Mouse (Mus musculus): ENCODE data around the gene Siae.

Siae gene

DNA sequence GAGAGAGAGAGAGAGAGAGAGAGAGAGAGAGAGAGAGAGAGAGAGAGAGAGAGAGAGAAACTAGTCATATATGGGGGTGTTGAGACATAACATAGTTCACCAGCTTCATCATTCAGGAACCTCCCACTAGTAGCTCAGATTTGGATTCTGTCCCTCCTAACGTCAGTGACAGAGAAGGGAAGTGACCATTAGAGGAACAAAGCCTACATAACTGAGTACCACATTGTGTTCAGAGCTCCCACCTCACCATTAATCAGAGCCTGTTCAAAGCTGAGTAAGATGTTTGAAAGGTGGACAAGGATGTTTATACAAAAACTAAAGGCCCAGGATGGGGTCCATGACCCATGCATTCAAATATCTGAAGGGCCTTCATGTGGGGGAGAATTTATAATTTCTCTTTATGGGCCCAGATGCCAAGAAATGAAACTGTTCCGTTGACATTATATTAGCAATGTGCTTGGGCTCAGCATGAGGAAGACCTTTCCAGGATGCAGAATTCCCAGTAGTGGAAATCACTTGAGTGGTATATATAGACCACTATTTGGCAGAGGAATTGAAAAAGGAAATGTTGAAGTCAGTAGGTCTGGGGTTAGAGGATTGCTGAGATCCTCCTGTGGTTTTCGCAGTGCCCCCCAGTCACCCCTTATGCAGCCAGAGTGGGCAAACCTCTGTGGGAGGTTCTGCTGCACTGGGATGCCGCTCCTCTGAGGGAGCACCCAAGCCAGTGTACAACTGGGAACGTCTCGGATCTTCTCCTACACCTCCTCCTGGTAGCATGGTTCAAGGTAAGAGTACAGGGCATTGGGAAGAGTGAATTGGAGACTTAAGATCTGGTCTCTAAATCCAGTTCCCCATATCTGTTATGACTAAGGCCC is 14.6 kb upstream of the Siae start:
- DNase-seq: no peak

DNA sequence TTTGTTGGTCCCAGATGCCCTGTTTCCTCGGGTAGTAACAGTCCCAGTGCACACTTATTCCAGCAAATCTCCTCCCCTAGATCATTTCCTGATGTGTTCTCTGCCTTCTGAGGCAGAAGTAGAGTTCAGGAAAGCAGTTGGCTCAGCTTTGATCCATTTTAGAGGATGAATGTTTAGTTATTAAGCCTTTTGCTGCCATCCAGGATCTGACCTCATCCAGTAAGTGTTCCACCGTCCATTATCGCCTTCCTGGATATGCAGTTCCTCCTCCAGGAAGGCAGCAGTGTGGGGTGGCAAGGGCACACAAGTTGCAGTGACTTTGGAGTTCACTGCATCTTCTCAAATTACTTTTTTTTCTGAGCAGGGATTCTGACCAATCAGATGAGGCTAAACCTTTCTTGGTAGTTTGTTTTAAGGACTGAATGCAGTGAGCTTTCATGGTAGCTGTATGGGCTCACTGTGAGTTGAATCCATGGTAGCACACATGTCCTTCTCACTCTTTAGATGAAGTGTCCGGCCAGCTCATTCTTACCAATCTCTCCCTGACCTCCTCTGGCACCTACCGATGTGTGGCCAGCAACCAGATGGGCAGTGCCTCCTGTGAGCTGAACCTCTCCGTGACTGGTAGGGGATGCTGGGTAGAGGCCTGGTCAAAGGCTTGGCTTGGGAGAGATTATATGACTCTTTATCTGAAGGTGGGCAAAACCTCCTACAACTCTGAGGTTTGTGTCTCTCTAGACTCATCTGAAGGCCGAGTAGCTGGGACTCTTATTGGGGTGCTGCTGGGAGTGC is 13.5 kb upstream of the Siae start:
- no peak for DNase-seq

DNA sequence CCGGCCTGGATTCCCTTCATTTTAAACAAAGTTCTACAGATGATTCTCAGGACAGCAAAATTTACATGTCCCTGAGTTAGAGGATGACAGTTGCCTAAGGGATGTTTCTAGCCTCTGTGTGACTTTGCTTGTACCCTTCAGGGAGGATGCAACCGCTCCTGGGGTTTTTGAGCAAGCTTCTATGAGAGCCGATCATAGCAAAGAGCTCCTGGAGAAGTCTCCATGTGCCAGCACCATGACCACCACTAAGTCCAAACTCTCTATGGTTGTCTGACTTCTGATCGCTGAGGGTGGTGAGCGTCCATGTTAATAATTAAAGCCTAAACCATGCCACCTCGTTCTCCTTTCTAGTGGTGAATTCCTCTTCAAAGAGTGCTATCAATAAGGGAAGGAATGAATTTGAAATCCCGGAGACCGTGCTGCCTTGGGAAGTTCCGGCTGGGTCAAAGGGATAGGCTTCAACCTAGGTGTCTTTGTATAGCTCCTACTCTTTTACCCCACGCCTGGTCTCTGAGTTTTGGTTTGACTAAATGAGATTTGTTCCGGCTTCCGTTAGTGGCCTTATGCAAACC is 11.5 kb upstream of the Siae start:
- peak in 1 of 2 experiments; percentile 8 for DNase-seq

DNA sequence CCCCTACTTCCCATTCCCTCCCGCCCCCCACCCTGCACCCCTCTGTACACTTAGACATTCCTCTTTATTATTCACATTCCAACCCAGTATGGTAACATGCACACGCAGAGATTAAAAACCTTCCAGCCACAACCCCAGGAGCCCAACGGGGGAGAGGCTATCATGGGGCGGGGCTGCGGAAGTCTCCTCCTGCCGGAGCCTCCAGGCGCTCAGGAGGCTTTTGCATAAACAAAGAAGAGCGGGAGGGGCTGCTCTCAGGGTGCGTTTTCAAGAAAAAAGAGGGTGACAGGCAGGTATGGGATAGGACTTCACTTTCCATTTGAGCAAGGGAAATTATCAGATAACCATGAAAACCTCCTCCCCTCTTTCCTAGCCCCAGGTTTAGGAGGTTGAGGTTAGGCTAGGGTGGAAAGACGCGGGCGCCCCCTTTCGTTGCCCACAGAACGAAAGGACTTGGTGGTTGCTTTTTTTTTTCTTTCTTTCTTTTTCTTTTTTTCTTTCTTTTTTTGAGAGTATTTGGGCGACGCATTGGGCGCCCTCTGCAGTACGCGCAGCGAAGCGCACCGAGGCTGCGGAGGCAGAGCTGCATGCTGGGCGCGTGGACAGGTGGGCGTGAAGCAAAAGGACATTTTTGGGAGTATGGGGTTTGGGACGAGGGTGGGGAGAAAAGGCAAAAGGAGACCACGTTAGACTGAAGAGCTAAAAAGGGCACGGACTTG is 10.9 kb upstream of the Siae start:
- DNase-seq: peak; percentile 79 to 80

DNA sequence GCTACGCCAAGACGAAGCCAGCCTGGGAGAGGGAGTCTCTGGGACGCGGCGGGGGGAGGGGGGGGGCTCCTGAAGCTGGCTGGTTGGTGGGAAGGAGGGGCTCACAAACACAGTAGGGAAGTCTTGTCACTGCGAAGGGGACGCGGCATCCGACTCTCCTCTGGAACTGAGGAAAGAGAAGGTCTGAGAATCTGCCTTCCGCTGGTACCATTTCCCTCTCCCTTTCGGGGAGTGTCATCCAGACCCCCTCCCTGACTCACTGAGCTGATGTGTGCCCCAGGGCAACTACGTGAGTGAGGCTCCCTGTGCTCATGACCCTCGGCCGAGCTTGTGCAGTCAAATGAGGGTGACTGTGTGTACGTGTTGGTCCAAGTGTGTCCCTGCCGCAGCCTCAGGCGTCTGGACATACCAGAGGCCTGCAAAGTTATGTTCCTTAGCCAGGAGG is 10.3 kb upstream of the Siae start:
- peak in 1 of 2 experiments; percentile 18 for DNase-seq

DNA sequence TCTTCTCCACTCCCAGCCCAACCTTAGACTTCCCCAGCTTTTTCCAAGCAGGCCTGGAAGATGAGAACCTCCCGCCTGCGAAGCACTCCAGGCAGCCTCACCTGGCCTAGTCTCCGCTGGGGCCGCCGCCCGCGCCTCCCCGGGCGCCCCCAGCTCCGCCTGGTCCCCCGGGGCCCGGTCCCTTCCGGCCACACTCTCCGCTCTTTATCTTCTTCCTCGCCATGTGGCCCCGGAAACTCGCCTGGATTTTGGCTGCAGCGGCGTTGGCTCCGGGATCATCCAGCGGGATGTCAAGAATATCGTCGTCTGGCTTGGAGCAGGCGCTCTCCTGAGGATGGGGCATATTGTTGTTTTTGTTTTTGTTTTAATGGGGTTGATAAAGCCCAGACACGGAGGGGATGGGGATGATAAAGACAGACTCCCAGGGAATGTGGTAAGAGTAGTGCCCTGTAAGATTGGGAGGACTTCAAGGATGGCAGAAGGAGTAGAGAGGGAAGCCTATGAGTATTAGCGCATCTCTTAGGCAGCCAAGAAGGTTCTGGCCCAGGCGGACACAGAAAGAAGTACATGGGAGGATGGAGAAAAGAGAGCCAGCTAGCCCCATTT is 9.5 kb upstream of the Siae start:
- DNase-seq: no peak

DNA sequence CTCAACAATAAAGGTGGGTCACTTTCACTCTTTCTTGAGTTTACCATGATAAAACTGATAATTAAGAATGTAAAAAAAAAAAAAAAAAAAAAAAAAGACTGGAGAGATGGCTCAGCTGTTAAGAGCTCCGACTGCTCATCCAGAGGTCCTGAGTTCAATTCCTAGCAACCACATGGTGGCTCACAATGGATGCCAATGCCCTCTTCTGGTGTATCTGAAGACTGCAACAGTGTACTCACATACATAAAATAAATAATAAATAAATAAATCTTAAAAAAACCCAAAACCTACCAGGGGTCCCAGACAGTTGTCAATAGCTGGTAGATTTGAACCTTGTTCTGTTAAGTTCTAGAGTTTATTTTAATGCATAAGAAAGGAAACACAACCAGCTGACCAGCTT is 8.6 kb upstream of the Siae start:
- peak in 1 of 2 experiments; percentile 15 for DNase-seq

DNA sequence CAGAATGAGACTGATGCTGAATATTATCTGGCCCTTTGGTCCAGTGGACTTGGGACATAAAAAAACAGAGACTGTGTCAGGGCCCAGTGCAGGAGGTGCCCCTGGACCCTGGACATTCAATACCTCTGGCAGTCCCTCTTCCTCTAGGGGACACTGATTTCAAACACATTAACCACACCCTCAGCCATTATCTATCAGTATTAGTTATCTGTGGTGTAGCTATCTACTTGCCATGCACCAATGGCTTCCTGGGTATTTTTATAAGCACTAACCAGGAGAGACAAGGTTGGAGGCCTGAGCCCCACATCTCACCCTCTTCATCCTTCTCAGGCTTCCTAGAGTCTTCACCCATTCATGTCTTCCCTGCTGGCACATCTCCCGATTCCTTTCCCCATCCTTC is 5.1 kb upstream of the Siae start:
- DNase-seq: no peak

DNA sequence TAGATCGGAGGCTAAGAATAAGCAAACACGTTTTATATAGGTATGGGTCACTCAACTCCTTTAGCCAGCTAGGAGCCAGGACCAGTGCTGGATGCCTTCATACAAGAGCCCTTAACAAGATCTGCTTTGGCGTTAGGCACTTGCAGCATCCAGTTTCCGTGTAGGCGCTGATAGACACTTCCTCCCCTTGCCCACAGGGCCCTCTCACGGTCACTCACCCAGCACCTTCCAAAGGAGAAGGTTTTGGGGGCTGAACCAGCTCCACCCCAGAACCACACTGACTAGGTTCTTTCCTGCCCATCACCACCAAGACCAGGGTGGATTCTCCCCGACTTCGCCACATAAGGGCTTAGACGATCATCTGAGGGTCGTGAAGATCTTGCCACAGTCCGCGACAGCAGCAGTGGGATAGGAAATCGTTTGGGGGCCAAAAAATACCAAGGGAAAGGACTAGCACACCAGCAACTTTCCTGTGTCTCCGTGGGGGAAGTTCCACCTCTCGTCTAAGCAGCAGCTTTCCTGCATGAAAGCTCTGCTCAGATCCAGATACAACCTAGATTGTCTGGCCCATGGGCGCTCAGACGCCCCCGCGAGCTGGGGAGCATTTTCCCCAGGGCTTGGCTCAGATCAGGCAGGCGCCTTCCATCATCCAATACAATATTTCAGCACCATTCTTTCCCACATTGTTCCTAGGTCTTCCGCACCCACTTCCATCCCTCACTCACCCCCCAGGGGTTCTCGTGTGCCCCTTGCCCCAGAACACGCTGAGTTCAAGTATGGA is 3.6 kb upstream of the Siae start:
- DNase-seq: no peak

DNA sequence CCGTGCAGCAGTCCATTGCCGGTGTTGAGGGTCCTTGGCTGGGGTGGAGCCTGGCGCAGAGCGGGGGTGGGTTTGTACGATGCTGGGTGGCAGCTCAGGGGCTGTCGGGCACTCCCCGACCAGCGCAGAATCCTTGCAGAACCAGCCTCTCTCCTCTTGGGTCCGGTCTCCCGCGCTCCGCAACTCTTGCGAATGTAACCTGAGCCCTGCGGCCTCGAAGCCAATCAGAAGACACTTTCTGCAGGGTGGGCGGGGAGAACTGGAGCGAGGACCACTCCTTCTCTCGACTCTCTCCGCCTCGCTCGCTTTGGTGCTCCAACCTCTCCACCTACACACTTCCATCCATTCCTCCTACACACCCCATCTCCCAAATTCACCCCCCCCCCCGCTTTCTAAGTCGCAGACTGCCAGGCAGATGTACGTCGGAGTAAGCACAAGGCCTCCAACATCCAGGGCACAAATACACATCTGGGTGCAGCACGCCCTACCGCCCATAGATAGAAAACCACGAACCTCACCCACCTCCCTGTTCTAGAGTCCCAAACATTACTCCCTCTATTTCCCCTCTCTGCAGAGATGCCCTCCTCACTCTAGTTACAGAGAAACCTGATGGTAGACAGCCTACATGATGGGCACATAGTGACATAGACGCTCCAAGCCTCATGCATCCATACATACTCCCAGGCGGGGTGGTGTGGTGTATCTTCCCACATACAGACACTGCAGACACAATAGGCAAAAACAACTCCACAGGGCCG is 2.8 kb upstream of the Siae start, which contains the start of gene Nrgn:
TSS of gene Nrgn (minus strand) at position 369 of the 758 bp plus-strand sequence.
- DNase-seq: peak; percentile 72 to 83

DNA sequence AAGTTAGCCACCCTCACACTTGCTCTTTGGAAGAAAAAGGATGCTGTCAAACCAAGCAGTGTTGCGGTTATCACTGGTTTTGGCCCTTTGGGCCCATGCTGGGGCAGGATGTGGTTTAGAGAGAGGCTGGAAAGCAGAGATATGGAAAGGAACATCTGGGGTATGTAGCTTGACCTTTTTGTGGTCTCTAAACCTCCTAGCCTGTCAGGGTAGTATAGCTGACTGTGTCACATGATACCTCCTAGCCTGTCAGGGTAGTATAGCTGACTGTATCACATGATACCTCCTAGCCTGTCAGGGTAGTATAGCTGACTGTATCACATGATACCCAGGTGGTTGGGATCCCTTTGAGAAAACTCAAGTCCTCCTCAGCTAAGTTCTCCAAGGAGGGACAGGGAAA is 1.2 kb upstream of the Siae start:
- DNase-seq: no peak

DNA sequence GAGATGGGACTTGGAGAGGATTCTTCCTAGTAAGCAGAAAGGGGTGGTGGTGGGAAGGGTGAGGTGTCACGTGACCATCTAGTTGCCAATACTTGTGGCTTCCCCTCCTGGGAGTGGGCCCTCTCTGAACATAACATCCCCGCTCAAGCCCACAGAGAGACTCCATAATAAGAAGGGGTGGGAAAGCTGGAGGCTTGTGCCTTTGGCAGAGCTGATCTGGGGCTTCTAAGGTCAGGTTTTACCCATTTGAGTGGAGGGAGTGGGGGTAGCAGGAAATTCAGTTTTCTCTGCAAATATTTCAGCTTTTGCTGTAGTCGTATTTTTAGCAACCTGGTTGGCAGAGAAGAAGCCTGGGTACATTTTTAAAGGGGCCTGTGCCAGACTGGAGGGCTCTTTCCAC is 868 bp downstream of the Siae start:
- DNase-seq: no peak

DNA sequence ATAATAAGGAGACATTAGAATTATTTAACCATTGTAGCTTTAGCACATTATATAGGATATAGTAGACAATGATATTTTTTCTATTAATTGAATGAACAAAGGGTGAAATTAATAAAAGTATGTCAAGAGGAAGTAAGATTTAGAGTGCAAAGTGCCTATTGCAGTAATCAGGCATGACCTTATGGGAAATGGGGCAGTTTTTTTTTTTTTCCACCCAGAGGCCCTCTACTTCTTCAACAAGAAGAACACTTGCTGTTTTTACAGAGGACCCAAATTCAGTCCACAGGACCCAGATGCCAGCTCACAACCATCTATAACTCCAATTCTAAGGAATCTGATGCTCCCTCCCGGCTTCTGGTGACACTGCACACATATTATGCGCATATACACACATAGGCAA is 5.1 kb downstream of the Siae start:
- DNase-seq: no peak

DNA sequence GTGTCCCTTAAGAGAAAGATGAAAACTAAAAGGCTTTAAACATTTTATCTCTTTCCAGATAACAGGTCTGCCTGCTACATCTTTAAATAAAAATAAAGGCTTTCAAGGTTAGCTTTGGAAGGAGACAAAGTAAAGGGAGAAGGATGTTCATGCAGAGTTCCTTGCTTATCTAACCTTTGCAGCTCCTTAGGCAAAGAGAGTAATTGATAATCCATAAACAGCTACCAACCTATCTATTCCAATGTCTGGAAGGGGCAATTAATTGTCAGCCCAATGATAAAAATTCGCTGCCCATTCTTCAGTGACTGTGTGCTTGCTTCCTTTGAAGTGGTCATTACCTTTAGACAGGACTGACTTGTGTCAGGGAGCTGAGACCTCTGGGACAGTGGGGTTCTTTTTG is 8.3 kb downstream of the Siae start:
- no peak for DNase-seq

DNA sequence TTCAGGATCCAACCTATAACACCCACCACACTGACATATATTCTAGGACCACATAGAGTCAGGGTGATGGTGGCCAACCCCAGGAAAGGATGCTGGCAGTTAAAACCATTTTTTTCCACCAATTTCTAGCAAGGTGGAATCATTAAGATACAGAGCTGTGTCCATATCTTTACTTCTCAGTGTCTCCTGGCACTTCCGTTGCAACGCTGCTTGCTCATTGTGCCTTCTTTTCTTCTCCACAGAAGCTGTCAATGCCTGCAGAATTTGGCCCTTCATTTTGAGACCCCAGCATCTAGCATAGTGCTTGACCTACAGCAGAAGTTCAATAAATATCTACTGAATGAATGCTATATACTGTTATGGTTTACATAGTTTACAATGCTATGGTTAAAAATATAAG is 11.5 kb downstream of the Siae start:
- DNase-seq: no peak

DNA sequence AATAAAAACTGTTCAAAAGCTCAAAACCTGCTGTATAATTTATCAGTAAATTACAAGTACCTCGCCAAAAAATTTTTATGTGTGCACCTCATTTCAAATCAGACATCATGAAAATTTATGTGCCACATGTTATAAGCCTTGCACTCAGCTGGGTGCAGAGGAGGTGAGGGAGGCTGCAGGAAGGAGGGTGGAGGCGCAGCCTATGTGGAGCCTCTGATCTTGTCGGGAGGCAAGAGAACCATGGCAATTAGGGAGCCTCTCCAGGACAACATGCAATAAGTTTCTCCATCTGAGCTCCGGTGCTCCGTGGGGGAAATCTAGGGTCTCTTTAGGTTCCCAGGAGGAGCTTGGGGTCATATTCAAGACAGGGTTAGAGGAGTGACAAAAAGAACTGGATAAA is 12.0 kb downstream of the Siae start:
- no peak for DNase-seq

DNA sequence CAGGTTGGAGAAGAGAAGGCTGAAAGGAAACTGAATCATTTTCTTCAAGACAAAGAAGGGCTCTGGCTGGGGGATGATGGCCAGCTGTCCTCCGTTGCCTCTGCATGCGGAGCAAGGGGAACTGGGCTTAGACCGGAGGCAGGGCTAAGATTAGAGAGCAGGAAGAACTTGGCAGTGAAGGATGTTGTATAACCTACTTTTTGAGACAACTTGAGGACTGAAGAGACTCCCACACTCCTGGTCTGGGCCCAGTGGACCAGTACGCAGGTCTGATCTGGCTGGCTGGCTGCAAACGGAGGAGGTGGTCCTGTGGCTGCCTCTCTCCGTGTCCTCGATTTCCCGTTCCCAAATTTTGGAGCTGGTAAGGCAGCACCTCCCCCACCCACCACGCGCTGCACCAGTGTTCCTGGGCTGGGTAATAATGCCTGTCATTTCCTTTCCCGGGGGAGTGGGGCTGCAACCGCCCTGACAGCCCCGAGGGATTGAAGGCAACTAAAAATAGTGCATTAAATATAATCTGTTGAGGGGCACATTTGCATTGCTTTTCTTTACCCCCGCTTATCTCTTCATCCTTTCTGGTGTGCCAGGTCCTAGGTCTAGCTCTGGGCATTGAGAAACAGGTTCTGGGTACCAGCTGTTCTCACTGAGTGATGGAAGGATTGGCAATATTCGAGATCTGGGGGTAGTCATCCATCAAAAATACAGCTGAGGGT is 12.6 kb downstream of the Siae start:
- peak; percentile 11 to 14 for DNase-seq

DNA sequence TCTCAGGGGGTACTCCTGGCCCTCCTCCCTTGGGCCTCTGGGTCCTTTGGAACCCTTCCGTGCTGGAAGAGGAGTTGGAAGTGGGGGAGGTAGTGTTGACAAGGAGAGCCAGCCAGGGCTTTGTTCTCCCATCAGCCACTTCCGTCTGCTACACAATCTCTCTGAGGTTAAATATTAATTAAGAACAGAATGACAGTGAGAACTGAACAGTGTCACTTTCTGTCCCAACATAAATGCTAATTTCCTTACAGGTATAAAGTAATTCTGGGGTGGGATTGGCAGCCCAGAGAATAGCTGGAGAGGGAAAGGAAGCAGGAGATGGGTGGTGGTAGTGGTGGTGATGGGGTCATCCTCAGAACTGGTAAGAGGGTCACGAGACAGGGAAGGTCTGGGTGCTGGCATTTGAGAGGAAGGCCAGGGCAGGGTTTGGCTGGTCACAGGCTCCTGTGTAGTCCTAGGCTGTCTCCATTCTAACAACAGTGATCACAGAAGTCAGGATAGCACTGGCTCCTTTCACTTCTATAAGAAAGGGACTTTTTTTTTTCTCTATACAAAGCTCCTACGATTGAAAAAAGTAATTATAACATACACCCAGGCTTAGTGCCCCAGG is 13.2 kb downstream of the Siae start:
- DNase-seq: no peak

DNA sequence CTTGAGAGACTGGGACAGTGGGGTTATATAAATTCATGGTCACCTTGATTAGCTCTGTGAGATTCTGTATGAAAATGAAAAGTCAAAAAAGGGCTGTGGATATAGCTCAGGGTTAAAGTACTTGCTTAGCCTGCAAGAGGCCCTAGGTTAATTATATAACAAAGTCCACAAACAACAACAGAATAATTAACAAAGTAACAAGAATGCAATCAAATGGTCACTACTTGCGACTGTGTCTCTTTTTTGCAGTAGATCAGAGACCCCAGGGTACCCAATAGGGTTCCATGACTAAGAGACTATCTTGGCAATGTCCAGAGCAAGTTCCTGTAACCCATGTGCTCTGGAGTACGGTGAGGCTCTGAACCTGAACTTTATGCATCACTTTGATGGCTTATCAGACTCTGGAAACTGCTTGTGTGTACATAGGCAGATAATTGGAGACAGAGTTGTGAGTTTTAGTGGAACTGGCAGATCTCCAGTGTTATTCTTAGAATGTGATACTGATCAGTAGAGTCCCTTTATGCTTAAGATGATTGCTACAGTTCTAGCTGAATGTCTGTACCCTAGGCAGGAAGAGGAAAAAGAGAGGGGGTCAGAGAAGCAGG is 13.8 kb downstream of the Siae start:
- no peak for DNase-seq

Data from cerebellum, postnatal 10 days (tissue).